Mouse (Mus musculus) neural tube, embryonic 10.5 days (tissue): ENCODE data around the gene Cpox.

Experiments used
- DNase-seq: peaks from one replicate; pipeline ENCODE4 v3.0.0-alpha.2; 2017; ENCODE audit warnings: low spot score; ENCODE audit errors: extremely low spot score

The Cpox gene

DNA sequence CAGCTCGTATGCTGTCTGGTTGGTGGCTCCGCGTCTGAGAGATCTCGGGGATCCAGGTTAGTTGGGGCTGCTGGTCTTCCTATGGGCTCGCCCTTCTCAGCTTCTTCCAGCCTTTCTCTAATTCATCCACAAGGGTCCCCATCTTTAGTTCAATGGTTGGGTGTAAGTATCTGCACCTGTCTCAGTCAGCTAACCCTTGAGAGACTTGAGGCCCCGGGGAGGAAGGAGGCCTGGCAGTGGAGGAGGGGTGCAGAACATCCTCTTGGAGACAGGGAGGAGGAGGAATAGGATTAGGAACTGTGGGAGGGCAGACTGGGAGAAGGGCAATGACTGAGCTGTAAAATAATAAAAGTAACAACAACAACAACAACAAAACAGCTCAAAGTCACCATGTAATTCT is 30.1 kb downstream of the Cpox start:
- no peak for DNase-seq

DNA sequence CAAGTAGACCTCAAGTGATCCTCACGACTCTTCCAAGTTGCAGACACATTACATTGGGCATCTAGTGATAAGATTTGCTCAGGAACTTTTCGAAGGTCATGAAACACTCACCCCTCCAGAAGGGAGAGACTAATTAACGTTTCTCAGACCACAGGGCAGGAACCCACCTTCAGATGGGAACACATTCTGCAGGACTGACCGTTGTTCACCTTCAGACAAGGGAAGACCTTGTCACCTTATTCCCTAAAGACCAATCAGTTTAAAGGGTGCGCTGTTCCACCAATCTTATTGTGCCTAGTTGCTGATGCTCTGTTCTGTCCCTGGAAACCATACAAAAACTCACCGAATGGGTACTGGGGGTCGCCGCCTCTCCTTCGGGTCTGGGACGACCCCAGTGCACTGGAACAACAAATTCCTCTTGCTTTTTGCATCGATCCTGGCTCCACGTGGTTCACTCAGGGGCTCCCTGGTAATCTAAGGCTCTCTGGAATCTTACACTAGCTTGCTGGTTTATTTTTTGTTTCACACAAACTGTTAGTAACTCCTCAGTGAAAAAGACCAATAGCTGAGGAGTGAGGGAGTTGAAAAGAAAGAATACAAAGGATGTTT is 30.8 kb downstream of the Cpox start:
- DNase-seq, result no peak

GRCm38 (mm10) chr16:58701779-58702178 is 31.7 kb downstream of the Cpox start:
- DNase-seq, result no peak

GRCm38 (mm10) chr16:58702329-58702932 is 32.3 kb downstream of the Cpox start:
- no peak for DNase-seq

- no peak for DNase-seq
These were observed 33.5 kb downstream of the Cpox start for GRCm38 (mm10) chr16:58703382-58704124.

DNA sequence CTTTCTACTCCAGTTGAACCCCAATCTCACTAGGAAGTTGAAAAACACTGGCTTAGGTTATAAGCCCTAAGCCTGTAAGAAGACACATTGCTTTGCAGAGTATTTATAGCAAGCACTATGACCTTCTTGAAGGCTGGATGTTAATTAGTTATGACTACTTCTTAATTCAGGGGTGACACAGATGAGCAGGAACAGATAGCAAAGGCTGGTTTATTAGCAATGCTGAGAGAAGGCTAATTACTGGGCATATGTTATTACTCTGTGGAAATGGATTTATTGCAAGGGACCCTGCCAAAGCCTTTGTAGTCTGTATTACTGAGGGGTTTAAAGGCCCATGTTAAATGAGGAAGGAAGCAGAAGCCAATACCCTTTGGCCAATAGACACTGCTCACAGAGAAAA is 34.9 kb downstream of the Cpox start:
- DNase-seq, result no peak

- DNase-seq, result no peak
These were observed 37.3 kb downstream of the Cpox start for GRCm38 (mm10) chr16:58707276-58707905.

- no peak for DNase-seq
These were observed 38.7 kb downstream of the Cpox start for GRCm38 (mm10) chr16:58708601-58709475.

GRCm38 (mm10) chr16:58709536-58709935 is 39.4 kb downstream of the Cpox start:
- no peak for DNase-seq

GRCm38 (mm10) chr16:58712221-58712620 is 42.1 kb downstream of the Cpox start:
- no peak for DNase-seq

DNA sequence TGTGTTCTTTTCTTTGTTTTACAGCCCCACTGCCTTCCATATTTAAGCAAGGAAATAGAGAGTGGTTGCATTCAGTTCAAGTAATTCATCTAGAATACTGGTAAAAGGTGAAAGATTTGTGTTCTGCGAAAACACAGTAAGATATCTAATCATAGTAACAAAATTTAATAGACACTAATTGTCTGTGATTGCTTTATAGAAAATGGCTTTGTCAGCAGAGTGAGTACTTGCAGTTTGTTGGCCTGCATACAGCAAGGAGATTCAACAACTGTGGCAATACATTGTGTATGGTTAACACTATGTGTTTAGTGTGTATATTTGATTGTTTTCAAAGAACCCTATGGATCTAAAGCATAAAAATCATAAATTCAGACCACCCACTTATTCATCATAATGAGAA is 43.0 kb downstream of the Cpox start:
- DNase-seq, result no peak

DNA sequence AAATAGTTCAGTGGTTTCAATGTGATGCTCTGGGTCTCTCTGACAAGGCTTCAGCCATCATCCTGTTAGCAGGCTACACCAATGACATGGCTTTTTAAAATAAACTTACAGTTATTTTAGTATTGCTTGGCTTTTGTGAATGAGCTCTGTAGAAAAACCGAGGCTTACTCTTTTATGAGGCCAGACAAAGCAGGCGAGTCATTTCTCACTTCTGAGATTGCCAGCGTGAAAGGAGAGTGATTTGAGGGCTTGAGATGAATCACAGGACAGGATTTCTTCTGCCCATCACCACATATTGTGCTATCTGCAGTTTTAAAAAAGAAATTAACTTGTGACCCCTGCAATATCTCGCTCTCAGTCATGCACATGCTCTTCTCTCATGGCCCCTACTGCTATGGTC is 44.9 kb downstream of the Cpox start:
- DNase-seq, result no peak

DNA sequence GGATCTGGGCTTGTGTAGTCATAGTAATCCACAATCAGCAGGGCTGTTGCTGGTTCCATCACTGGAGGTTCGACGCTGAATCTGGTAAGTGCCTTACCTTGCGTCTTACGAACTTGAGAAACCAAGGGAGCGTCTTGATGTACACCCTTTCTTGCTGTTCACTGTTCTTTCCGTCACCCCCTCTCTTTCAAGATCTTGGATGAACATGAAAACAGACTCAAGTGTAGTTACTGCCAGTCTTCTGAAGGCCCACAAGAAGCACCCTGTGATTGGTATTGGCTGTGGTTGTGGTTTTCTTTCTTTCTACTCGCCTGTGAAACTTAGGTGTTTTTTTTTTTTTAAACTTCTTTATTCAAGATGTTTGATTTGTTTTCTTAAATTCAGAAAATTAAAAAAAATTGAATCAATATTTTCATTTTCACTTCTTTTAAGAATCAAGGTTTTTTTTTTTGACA is 48.6 kb downstream of the Cpox start, which contains the start of gene Gpr15:
TSS of gene Gpr15 (minus strand) at position 405 of the 455 bp plus-strand sequence.
- DNase-seq, result no peak

DNA sequence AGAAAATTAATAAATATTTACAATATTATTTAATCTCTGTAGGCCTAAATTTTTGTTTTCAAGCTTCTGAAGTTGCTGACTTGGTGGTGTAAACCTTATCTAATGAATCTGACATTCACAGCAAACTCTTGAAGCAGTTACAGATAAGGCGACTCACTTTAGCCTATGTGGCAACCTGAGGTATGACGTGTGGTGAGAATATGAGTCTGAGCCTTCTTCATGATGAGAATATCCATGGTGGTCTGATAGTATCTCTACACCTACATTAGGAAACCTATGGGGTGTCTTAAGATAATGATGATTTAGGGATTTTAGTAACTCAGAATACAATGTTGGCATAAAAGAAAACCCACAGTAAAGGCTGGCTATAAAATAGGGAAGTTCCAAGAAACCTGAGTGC is 52.2 kb downstream of the Cpox start:
- no peak for DNase-seq

DNA sequence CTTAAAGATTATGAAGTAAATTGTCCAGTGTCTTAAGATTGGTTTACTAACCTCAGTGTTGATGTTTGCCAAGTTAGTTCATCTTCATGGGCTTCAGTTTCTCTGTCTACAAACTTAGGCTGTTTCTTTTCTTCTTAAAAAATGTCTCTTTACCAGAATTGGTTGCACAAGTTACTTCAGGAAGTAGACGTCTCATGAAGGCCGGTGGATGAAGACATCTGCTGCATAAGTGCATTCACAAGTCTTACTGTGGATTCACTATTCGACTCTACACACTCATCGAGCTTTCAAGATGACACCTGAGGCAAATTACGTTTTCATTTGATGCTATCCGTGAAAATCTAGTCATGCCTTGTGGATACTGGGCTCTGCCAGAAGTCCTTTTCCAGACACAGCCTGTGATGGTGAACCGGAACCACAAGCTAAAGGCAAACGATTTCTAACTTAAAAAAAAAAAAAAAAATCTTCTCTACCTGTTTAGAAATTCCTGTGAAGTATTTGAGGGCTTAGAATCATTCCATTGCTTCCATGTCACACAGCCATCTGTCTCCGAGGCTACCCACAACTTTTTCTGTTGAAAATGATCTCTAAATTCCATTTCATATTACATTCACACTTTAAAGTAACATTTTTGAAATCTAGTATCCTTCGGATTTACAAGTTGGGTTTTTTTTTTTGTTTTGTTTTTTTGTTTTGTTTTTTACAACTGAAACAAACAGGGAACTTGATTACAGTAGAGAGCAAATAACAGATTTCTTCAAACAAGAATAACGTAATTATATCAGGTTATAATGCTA is 56.8 kb downstream of the Cpox start:
- no peak for DNase-seq

DNA sequence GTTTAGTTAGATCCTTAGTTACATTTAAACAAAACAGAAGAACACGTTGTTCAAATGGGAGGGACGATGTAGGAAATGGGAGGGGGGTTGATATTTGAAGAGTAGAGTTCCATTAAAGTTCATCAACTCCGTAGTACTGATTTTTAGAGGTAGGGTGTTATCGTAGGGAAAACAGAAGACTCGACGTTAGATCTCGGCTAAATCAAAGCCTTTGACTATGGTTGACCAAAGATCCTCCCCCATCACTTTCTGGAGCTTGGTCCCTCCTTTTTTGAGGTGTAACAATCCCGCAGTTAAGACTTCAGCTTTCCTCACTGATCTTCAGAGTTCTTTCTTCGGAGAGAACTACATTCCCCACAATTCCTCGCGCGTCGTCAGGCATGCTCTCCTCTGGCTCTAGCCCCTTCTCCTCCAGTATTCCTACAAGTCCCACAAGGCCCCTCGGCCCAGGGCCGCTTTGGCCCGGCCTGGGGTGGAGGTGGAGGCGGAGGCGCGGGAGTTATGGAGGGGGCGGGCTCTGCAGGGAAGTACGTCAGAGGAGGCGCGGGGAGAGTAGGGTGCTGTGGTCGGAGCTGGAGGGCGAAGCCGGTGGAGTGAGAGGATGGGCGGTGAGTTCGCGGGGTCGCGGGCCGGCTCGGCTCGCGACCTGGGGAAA is 57.5 kb downstream of the Cpox start, which contains the start of gene Cldnd1:
TSS of gene Cldnd1 (plus strand) at position 434 of the 655 bp plus-strand sequence.
- peak; percentile 94 for DNase-seq

- DNase-seq, result no peak
These were observed 58.1 kb downstream of the Cpox start for GRCm38 (mm10) chr16:58728176-58728671.

DNA sequence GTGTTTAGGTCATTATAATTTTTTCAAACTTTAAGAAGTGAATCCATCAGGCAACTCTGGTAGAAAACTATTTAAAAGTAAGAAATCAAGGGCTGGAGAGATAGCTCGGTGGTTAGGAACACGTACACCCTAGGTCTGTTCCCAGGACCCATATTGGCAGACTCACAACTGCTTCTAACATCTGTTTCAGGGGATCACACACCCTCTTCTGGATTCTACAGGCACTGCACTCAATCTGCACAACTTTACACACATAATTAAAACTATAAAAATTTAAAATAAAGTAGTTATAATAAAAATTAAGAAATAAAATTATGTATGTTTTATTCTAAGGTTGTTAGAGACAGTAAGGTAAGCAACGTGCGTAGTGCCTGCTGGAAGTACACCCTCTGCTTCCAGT is 68.1 kb downstream of the Cpox start:
- no peak for DNase-seq

DNA sequence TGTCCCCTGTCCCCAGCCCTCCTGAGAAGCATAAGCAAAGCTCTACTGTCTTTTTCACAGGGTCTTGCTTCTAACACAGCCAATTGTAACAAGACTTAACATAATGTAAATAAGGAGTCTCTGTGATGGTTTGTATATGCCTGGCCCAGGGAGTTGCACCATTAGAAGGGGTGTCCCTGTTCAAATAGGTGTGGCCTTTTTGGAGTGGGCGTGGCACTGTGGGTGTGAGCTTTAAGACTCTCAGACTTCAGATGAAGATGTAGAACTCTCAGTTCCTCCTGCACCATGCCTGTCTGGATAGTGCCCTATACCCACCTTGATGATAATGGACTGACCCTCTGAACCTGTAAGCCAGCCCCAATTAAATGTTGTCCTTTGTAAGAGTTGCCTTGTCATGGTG is 68.7 kb downstream of the Cpox start:
- no peak for DNase-seq

DNA sequence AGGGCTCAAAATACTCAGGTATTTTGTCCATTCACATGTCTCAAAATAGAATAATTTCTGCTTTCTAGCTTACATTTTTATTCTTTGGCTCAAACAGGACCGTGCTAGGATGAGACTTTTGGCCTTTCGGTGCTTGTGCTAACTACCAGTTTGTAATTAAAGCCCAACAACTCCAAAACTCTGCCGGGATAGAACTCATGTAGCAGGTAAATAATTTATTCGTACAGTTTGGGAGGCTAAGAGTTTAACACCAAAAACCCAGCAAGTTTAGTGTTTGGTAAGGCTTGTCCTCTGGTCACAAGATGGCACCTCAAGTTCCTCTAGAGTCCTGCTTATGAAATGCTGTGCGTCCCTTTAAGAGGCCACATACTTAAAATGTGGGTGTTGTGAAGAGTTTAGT is 70.7 kb downstream of the Cpox start:
- no peak for DNase-seq
